ENCODE assay signal across 11 mouse cellular contexts in the genomic region with DNA sequence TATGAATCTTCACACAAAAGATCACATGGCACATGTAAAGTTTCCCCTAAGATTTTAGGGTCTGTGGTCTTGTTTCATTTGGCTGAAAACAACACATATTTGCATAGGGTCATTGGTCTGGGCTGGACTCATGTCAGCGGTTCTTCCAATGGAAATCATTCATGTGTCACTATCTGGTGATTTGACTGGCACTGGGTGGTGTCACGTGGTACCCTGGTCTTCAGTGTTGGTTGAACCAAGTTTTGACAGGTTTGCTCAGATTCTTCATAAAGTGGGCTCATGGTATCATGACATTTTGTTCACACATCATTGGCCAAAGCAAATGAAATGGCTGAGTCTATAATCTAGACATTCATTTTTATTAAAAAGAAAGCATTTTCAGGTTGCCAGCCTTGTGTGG. TPM values are rescaled to one million over a fixed set of nuclear protein-coding genes. Genes with fewer than 3 reads are reported as not detected.
A peak's percentile ranks its signal among the peaks of the same experiment; 100 is the strongest.
DNase-seq lines count a peak whose midpoint lies in the region; ATAC-seq and TF ChIP-seq lines count a peak whose summit lies in the region.
"Had no signal": no experiment of that assay in that cellular context is flagged by ENCODE, and none has a peak within 500 bp of the region (broad histone marks: within the 10 kb centered on the region; RNA-seq: fewer than 3 reads in every experiment).

No protein-coding gene starts in this region.

- DNase-seq in kidney, adult 2 months, result no peak
- DNase-seq in embryonic facial prominence, embryonic 11.5 days (ENCODE audit: low spot score), result no peak
- DNase-seq in liver, embryonic 13.5 days, result no peak
- no peak for DNase-seq in thymus, postnatal 36 days
- no peak for DNase-seq in frontal cortex, postnatal 14 days (ENCODE audit: low spot score in 2 of 2)
- DNase-seq in left cerebral cortex, postnatal 4 days, result no peak
- DNase-seq: adrenal gland, postnatal 25 days; cerebellum, postnatal 14 days had no signal

- peak overlapping the region; percentile 82 for H3K4me2 ChIP-seq in kidney, embryonic 16.5 days (replicated peaks; ENCODE audit: low read depth, low read length)
- H3K4me2 ChIP-seq in embryonic facial prominence, embryonic 11.5 days (ENCODE audit: low read depth, low read length), result no peak overlapping the region; the same call in 1 of the 2 replicates
- peak overlapping the region; percentile 88 for H3K4me2 ChIP-seq in forebrain, embryonic 12.5 days
- peak overlapping the region; percentile 80 for H3K4me2 ChIP-seq in liver, embryonic 13.5 days

- peaks cover 10% of the 10 kb centered on the region for H3K4me1 ChIP-seq in kidney, embryonic 16.5 days (ENCODE audit: insufficient read depth, low read length)
- peaks cover 3% of the 10 kb centered on the region; the same call in 1 of the 2 replicates for H3K4me1 ChIP-seq in kidney, adult 2 months (ENCODE audit: control insufficient read depth, insufficient read depth, low read length)
- no peaks in the 10 kb centered on the region for H3K4me1 ChIP-seq in embryonic facial prominence, embryonic 11.5 days (ENCODE audit: control insufficient read depth, insufficient read depth, low read length)
- H3K4me1 ChIP-seq in forebrain, embryonic 12.5 days, result peaks cover 20% of the 10 kb centered on the region
- H3K4me1 ChIP-seq in liver, embryonic 13.5 days (replicated peaks), result peaks cover 50% of the 10 kb centered on the region

- H3K27ac ChIP-seq in kidney, embryonic 16.5 days (ENCODE audit: low read length), result no peak overlapping the region
- H3K27ac ChIP-seq in kidney, adult 2 months (ENCODE audit: insufficient read depth, low read depth, low read length), result no peak overlapping the region
- H3K27ac ChIP-seq in embryonic facial prominence, embryonic 11.5 days (replicated peaks; ENCODE audit: low read depth, low read length), result no peak overlapping the region
- no peak overlapping the region for H3K27ac ChIP-seq in forebrain, embryonic 12.5 days
- peak overlapping the region; percentile 99 for H3K27ac ChIP-seq in liver, embryonic 13.5 days

- H3K9ac ChIP-seq in kidney, embryonic 16.5 days (replicated peaks; ENCODE audit: low read length), result no peak overlapping the region
- no peak overlapping the region for H3K9ac ChIP-seq in embryonic facial prominence, embryonic 11.5 days (replicated peaks; ENCODE audit: low read length)
- H3K9ac ChIP-seq in forebrain, embryonic 12.5 days, result peak overlapping the region; percentile 80; the same call in 1 of the 2 replicates
- H3K9ac ChIP-seq in liver, embryonic 13.5 days, result peak overlapping the region; percentile 87

- no peaks in the 10 kb centered on the region for H3K9me3 ChIP-seq in kidney, embryonic 16.5 days (ENCODE audit: low read length)
- H3K9me3 ChIP-seq in embryonic facial prominence, embryonic 11.5 days (replicated peaks; ENCODE audit: control insufficient read depth, low read length), result no peaks in the 10 kb centered on the region
- no peaks in the 10 kb centered on the region for H3K9me3 ChIP-seq in forebrain, embryonic 12.5 days
- H3K9me3 ChIP-seq in liver, embryonic 13.5 days (replicated peaks), result no peaks in the 10 kb centered on the region

- no peaks in the 10 kb centered on the region for H3K27me3 ChIP-seq in kidney, embryonic 16.5 days (ENCODE audit: insufficient read depth, low read length)
- no peaks in the 10 kb centered on the region for H3K27me3 ChIP-seq in kidney, adult 2 months (replicated peaks; ENCODE audit: control insufficient read depth, insufficient read depth, low read length)
- H3K27me3 ChIP-seq in embryonic facial prominence, embryonic 11.5 days (ENCODE audit: control insufficient read depth, insufficient read depth, low read length), result no peaks in the 10 kb centered on the region
- H3K27me3 ChIP-seq in forebrain, embryonic 12.5 days, result no peaks in the 10 kb centered on the region
- H3K27me3 ChIP-seq in liver, embryonic 13.5 days, result peaks cover 4% of the 10 kb centered on the region; the same call in 1 of the 2 replicates

- no peaks in the 10 kb centered on the region for H3K36me3 ChIP-seq in kidney, embryonic 16.5 days (ENCODE audit: insufficient read depth, low read length)
- H3K36me3 ChIP-seq in kidney, adult 2 months (ENCODE audit: control insufficient read depth, insufficient read depth, low read length), result no peaks in the 10 kb centered on the region
- no peaks in the 10 kb centered on the region for H3K36me3 ChIP-seq in embryonic facial prominence, embryonic 11.5 days (replicated peaks; ENCODE audit: control insufficient read depth, insufficient read depth, low read depth, low read length)
- H3K36me3 ChIP-seq in forebrain, embryonic 12.5 days (replicated peaks), result no peaks in the 10 kb centered on the region
- peaks cover 12% of the 10 kb centered on the region for H3K36me3 ChIP-seq in liver, embryonic 13.5 days

- no peak for ATAC-seq in kidney, embryonic 16.5 days (ENCODE audit: low FRiP score, low TSS enrichment)
- ATAC-seq in embryonic facial prominence, embryonic 11.5 days (replicated peaks; ENCODE audit: insufficient number of reproducible peaks, low FRiP score, low TSS enrichment, low read depth), result no peak
- no peak for ATAC-seq in forebrain, embryonic 12.5 days (ENCODE audit: low FRiP score)
- no peak for ATAC-seq in liver, embryonic 13.5 days (ENCODE audit: low read depth)

- peak overlapping the region; percentile 79 for H3K4me3 ChIP-seq in kidney, embryonic 16.5 days (ENCODE audit: low read length)
- no peak overlapping the region for H3K4me3 ChIP-seq in kidney, adult 2 months (ENCODE audit: insufficient read depth, low read depth, low read length)
- H3K4me3 ChIP-seq in embryonic facial prominence, embryonic 11.5 days (ENCODE audit: low read depth, low read length), result peak overlapping the region; percentile 71; the same call in 1 of the 2 replicates
- peak overlapping the region; percentile 85 for H3K4me3 ChIP-seq in forebrain, embryonic 12.5 days (replicated peaks)
- H3K4me3 ChIP-seq in liver, embryonic 13.5 days (replicated peaks), result peak overlapping the region; percentile 81

- intact Hi-C loops in left cerebral cortex, postnatal 4 days (cut with DNase I), result no loop called here

- 79% methylated on average over 2 of the region's 2 CpGs for WGBS in kidney, embryonic 16.5 days
- WGBS in kidney, adult 2 months, result 84% methylated on average over 2 of the region's 2 CpGs
- 86% methylated on average over 2 of the region's 2 CpGs for WGBS in embryonic facial prominence, embryonic 11.5 days
- 85% methylated on average over 2 of the region's 2 CpGs for WGBS in forebrain, embryonic 12.5 days
- 72% methylated on average over 2 of the region's 2 CpGs for WGBS in liver, embryonic 13.5 days (ENCODE audit: insufficient replicate concordance)

- TF ChIP-seq CTCF in kidney, adult 2 months (conservative IDR thresholded peaks at IDR 0.05; ENCODE audit: insufficient read depth, insufficient read length, low read depth, low read length), result no peak

- no peak for TF ChIP-seq POLR2A in kidney, adult 2 months (IDR thresholded peaks at IDR 0.05; ENCODE audit: low read depth, low read length)

RNA-seq across cellular contexts. Expression of a gene that starts 1.3 kb away (rescaled TPM):
- 12.7 and 15.1 TPM in 2 replicates for polyA plus RNA-seq in kidney, embryonic 16.5 days (2015; fragmentation: Nextera tagmentation; extraction: Ambion mirVana)
- 10.9 and 11.2 TPM in 2 replicates for polyA plus RNA-seq in kidney, adult 2 months (2012; rRNA removed)
- 15.7 and 19.2 TPM in 2 replicates for polyA plus RNA-seq in embryonic facial prominence, embryonic 11.5 days (2014; fragmentation: Nextera tagmentation; extraction: Ambion mirVana)
- polyA plus RNA-seq in forebrain, embryonic 12.5 days (2016; fragmentation: Nextera tagmentation; extraction: Ambion mirVana), result 18.2 and 22.6 TPM in 2 replicates
- polyA plus RNA-seq in liver, embryonic 13.5 days (2015; fragmentation: Nextera tagmentation; extraction: Ambion mirVana), result 9.7 and 11.9 TPM in 2 replicates
- total RNA-seq in left cerebral cortex, postnatal 4 days (2021), result 1 to 10 TPM; 1.9 to 2.0 TPM
- total RNA-seq: gastrocnemius, adult 18-20 months had no signal

Comparison
In these comparisons a context has a peak if more than half of its experiments do, and no peak if none do; other contexts are left out.
1. H3K9ac ChIP-seq: peak in forebrain, embryonic 12.5 days (single experiment) and liver, embryonic 13.5 days (single experiment); none in kidney, embryonic 16.5 days (single experiment) and embryonic facial prominence, embryonic 11.5 days (single experiment).